Mouse (Mus musculus) E14TG2a.4 (cell line): ENCODE measurements around the gene Klhl30.

Experiments used
- CTCF ChIP-seq: conservative IDR thresholded peaks from 2 replicates; pipeline ENCODE4 v1.5.1; 2014; ENCODE audit warnings: low read length
- NANOG ChIP-seq: IDR thresholded peaks from 2 replicates; pipeline ENCODE4 v1.6.1; 2014; ENCODE audit warnings: borderline replicate concordance, low read length, mixed read lengths
- POU5F1 ChIP-seq: IDR thresholded peaks from 2 replicates; pipeline ENCODE4 v1.6.1; 2014; ENCODE audit warnings: low read length, borderline replicate concordance

GRCm38 (mm10) chr1:91411631-91412285, 60.9 kb downstream of the Klhl30 start:
- no peak for TF ChIP-seq CTCF
- TF ChIP-seq NANOG: no peak
- no peak for TF ChIP-seq POU5F1
